Mouse (Mus musculus) heart, postnatal 0 days (tissue): ENCODE measurements around the gene Atf2. TPM values are rescaled to one million over a fixed set of nuclear protein-coding genes. Genes with fewer than 3 reads are reported as not detected.
A peak's percentile ranks its signal among the peaks of the same experiment; 100 is the strongest.

Experiments used
- ATAC-seq: fragments of 200-750 bp; cut with Nextera tagmentation; 2 replicates; pipeline ENCODE4 v1.8.0; 2017; ENCODE audit warnings: low read depth, moderate number of reproducible peaks, moderate library complexity; ENCODE audit not compliant: insufficient read depth
- DNase-seq: peaks from one replicate; pipeline ENCODE4 v3.0.0-alpha.2; 2016; ENCODE audit warnings: low spot score
- H3K27ac ChIP-seq: fragments of 300-500 bp; sonication (generic); 2 replicates; pipeline ENCODE4 v1.5.1; 2014; ENCODE audit warnings: low read depth, mild to moderate bottlenecking
- H3K27me3 ChIP-seq: fragments of 300-500 bp; sonication (generic); 2 replicates; pipeline ENCODE4 v1.6.1; 2014; ENCODE audit warnings: low read length, mixed read lengths; ENCODE audit not compliant: control insufficient read depth, insufficient read depth
- H3K36me3 ChIP-seq: fragments of 300-500 bp; sonication (generic); replicated peaks from 2 replicates; pipeline ENCODE4 v1.6.1; 2014; ENCODE audit warnings: low read length, mixed read lengths; ENCODE audit not compliant: control insufficient read depth, insufficient read depth
- H3K4me1 ChIP-seq: fragments of 300-500 bp; sonication (generic); 2 replicates; pipeline ENCODE4 v1.6.1; 2014; ENCODE audit warnings: antibody characterized with exemption; ENCODE audit not compliant: control insufficient read depth, insufficient read depth
- H3K4me2 ChIP-seq: fragments of 300-500 bp; sonication (generic); 2 replicates; pipeline ENCODE4 v1.6.1; 2014; ENCODE audit warnings: low read depth, mild to moderate bottlenecking, low read length, moderate library complexity
- H3K4me3 ChIP-seq: fragments of 300-500 bp; sonication (generic); 2 replicates; pipeline ENCODE4 v1.5.1; 2014; ENCODE audit warnings: low read depth, low read length
- H3K9ac ChIP-seq: fragments of 300-500 bp; sonication (generic); replicated peaks from 2 replicates; pipeline ENCODE4 v1.6.1; 2014; ENCODE audit warnings: low read depth, low read length, mixed read lengths
- H3K9me3 ChIP-seq: fragments of 300-500 bp; sonication (generic); replicated peaks from 2 replicates; pipeline ENCODE4 v1.6.1; 2016; ENCODE audit warnings: low read length; ENCODE audit not compliant: control insufficient read depth
- CTCF ChIP-seq: IDR thresholded peaks from 2 replicates; pipeline ENCODE4 v1.5.1; 2016; ENCODE audit warnings: antibody characterized with exemption, control low read depth, low read depth
- EP300 ChIP-seq: IDR thresholded peaks from 2 replicates; pipeline ENCODE4 v1.6.1; 2016; ENCODE audit warnings: antibody characterized with exemption, low read depth
- WGBS: fragments of 180-500 bp; shearing (Covaris S2); extraction: QIAGEN DNeasy Blood & Tissue Kit; methylation state at CpG from one replicate; pipeline ENCODE4 v1.1.7; 2014; 5-methylcytosine and 5-hydroxymethylcytosine counted together
- polyA plus RNA-seq: library from polyadenylated mRNA; unstranded; fragments of >200 nt; fragmentation: Nextera tagmentation; extraction: Ambion mirVana; gene quantifications from 2 replicates; pipeline ENCODE4 v1.2.1, GENCODE M21; 2015
- total RNA-seq: library from RNA; depleted of rRNA; stranded (reverse); fragments of >200 nt; gene quantifications from 2 replicates; pipeline ENCODE4 v1.2.3, GENCODE M21; 2014; ENCODE audit warnings: low replicate concordance

Gene Atf2
- total and polyA plus RNA-seq, 2 experiments from 2014 or later: 21.7 to 27.1 TPM

DNA sequence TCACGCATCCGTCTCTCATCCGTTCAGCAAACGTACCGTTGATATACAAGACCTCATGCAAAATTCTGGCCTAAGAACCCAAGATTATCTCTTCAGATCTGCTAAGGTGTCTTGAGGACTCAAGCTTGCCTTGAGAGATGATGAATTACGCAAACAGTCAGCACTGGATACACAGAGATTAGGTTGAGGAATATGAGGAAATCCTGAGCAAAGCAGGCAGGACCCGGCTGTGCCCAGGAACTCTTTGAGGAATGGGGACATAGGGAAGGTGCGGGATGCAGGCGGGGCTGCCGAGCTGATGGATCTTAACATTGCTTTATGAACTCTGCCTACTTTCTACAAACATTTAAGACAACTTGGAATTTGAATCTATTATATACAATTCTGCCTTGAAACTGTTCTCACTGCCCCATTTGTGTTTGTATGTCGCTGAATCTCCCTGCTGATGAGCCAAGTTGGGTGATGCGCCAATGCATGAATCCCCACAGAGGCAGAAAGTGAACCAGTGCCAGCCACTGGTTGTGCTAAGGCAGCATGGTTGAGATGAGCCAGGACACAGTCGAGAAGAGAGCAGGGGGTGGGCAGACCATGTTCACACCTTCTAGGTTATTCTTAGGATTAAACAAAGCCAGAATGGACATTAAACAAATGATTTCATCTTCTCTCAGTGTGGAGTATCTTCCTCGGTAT, 112.0 kb downstream of the Atf2 start:
- no peaks in the 10 kb centered on the region for H3K27me3 ChIP-seq
- H3K4me3 ChIP-seq: no peak overlapping the region
- WGBS: 82% methylated on average over 14 of the region's 14 CpGs

DNA sequence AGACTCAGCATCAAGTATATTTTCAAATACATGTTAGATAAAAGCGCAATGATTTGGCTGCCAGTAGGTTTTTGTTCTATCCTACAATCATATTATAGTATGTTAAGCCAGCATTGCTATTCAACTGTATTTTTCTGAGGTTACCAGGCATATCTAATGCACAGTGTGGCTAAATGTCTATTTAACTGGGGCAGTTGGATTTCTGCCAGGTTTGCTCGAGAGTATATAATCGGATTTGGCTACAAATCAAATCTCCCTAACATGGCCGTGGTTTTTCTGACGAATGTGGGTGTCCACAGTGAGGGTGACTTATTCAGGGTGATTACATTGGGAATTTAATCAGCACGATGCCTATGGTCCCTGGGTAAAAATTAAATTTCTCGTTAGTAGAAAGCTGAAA, 112.6 kb downstream of the Atf2 start:
- H3K27ac ChIP-seq: no peak overlapping the region
- no peak overlapping the region for H3K4me2 ChIP-seq
- ATAC-seq (no peak), DNase-seq (no peak)
- H3K9ac ChIP-seq: no peak overlapping the region
- TF ChIP-seq EP300: no peak
- no peak for TF ChIP-seq CTCF
- H3K4me3 ChIP-seq: no peak overlapping the region
- peaks cover 16% of the 10 kb centered on the region; the same call in 1 of the 2 replicates for H3K4me1 ChIP-seq
- H3K9me3 ChIP-seq: no peaks in the 10 kb centered on the region
- no peaks in the 10 kb centered on the region for H3K27me3 ChIP-seq
- H3K36me3 ChIP-seq: no peaks in the 10 kb centered on the region
- 30% methylated on average over 7 of the region's 7 CpGs for WGBS

More for the DNA sequence above, 112.0 kb downstream of the Atf2 start:
- Histone ChIP-seq H3K4me2 (no peak overlapping the region), H3K9ac (no peak overlapping the region), H3K9me3 (no peaks in the 10 kb centered on the region), H3K27ac (no peak overlapping the region), H3K36me3 (no peaks in the 10 kb centered on the region), H3K4me1 (peaks cover 16% of the 10 kb centered on the region; the same call in 1 of the 2 replicates)
- DNase-seq: no peak
- TF ChIP-seq CTCF: no peak
- TF ChIP-seq EP300: no peak
- no peak for ATAC-seq

DNA sequence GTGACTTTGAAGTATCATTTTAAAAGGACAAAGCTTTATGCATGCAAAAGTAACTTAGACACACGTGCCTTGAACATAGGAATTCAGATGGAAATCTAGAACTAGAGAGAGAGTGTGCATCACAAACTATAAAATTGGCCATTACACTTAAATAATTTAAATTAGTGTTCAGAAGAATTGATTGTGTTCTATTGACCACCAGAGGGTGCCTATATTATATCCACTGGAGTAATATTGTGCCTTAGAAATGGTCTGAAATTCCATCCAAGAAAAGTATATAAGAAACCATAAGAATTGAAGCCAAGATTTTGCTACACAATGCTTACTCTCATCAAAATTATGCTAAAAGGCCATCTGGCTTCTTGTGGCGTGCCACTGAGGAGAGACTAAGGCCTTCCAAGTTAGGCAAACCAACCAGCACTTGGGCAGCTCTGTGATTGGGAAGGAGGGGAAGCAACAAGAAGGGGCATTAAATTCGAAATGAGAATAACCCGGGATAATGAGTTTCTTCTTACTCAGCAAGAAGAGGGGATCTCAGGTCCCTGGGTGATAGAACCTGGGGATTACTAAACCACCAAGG, 113.3 kb downstream of the Atf2 start:
- Histone ChIP-seq H3K4me2 (0 out of 2 replicates have a peak overlapping the region, but pooled peaks have one; percentile 10), H3K36me3 (no peaks in the 10 kb centered on the region), H3K27ac (no peak overlapping the region), H3K27me3 (no peaks in the 10 kb centered on the region), H3K4me1 (peaks cover 16% of the 10 kb centered on the region; the same call in 1 of the 2 replicates), H3K9ac (no peak overlapping the region), H3K9me3 (no peaks in the 10 kb centered on the region), H3K4me3 (no peak overlapping the region)
- TF ChIP-seq EP300: no peak
- 0 out of 2 replicates have a peak, but pooled peaks have one; percentile 3 for TF ChIP-seq CTCF
- ATAC-seq (no peak), DNase-seq (no peak)
- WGBS: 75% methylated on average over 4 of the region's 4 CpGs

- no peak for ATAC-seq
Observed at GRCm38 (mm10) chr2:73776936-73777335, 115.5 kb downstream of the Atf2 start.

GRCm38 (mm10) chr2:73775683-73776310, 116.6 kb downstream of the Atf2 start:
- 5% methylated on average over 22 of the region's 22 CpGs for WGBS
- Histone ChIP-seq H3K4me1 (peaks cover 18% of the 10 kb centered on the region; the same call in 1 of the 2 replicates), H3K4me2 (peak overlapping the region; percentile 75), H3K36me3 (no peaks in the 10 kb centered on the region), H3K27ac (peak overlapping the region; percentile 81; the same call in 1 of the 2 replicates), H3K9me3 (no peaks in the 10 kb centered on the region), H3K9ac (peak overlapping the region; percentile 82; the same call in 1 of the 2 replicates), H3K4me3 (peak overlapping the region; percentile 76), H3K27me3 (no peaks in the 10 kb centered on the region)
- DNase-seq (no peak), ATAC-seq (no peak)
- TF ChIP-seq CTCF: no peak

More at GRCm38 (mm10) chr2:73776936-73777335, 115.5 kb downstream of the Atf2 start:
- no peak overlapping the region for H3K9ac ChIP-seq
- WGBS: 67% methylated on average over 4 of the region's 4 CpGs
- H3K27ac ChIP-seq: no peak overlapping the region
- H3K36me3 ChIP-seq: no peaks in the 10 kb centered on the region
- H3K4me2 ChIP-seq: no peak overlapping the region
- no peaks in the 10 kb centered on the region for H3K9me3 ChIP-seq
- DNase-seq: no peak
- no peak overlapping the region for H3K4me3 ChIP-seq
- H3K4me1 ChIP-seq: peaks cover 18% of the 10 kb centered on the region; the same call in 1 of the 2 replicates
- H3K27me3 ChIP-seq: no peaks in the 10 kb centered on the region
- TF ChIP-seq CTCF (no peak), EP300 (no peak)
